Mouse (Mus musculus): ENCODE data around the gene Lgals1. TPM values are rescaled to one million over a fixed set of nuclear protein-coding genes. Genes with fewer than 3 reads are reported as not detected.

The Lgals1 gene
- polyA plus RNA-seq, 1 experiment from 2014 or later: 837 TPM

- Histone ChIP-seq H3K4me1 (replicated peaks; ENCODE audit: control insufficient read depth, insufficient read depth, low read length) (peaks cover 29% of the 10 kb centered on the region), H3K27me3 (replicated peaks; ENCODE audit: control insufficient read depth, insufficient read depth, low read length) (no peaks in the 10 kb centered on the region), H3K4me3 (ENCODE audit: low read depth, low read length) (peak overlapping the region; percentile 83), H3K36me3 (ENCODE audit: control insufficient read depth, insufficient read depth, low read length) (peaks cover 23% of the 10 kb centered on the region), H3K27ac (ENCODE audit: low read depth, low read length) (peak overlapping the region; percentile 79; the same call in 1 of the 2 replicates), H3K9me3 (ENCODE audit: control insufficient read depth, low read length) (no peaks in the 10 kb centered on the region), H3K4me2 (peak overlapping the region; percentile 100), H3K9ac (ENCODE audit: low read depth, low read length) (peak overlapping the region; percentile 85)
- 42% methylated on average over 8 of the region's 8 CpGs for WGBS
- ATAC-seq (replicated peaks; ENCODE audit: low FRiP score) (no peak), DNase-seq (ENCODE audit: low spot score) (no peak)
These were observed 11.5 kb upstream of the Lgals1 start for GRCm38 (mm10) chr15:78914823-78915659.

- peaks cover 17% of the 10 kb centered on the region for H3K36me3 ChIP-seq (ENCODE audit: control insufficient read depth, insufficient read depth, low read length)
- peak overlapping the region; percentile 85; the same call in 1 of the 2 replicates for H3K9ac ChIP-seq (ENCODE audit: low read depth, low read length)
- DNase-seq (ENCODE audit: low spot score): no peak
- peak overlapping the region; percentile 100 for H3K4me2 ChIP-seq
- peak; percentile 54 for ATAC-seq (replicated peaks; ENCODE audit: low FRiP score)
- no peaks in the 10 kb centered on the region for H3K9me3 ChIP-seq (ENCODE audit: control insufficient read depth, low read length)
- H3K27me3 ChIP-seq (replicated peaks; ENCODE audit: control insufficient read depth, insufficient read depth, low read length): no peaks in the 10 kb centered on the region
- peaks cover 34% of the 10 kb centered on the region for H3K4me1 ChIP-seq (replicated peaks; ENCODE audit: control insufficient read depth, insufficient read depth, low read length)
- H3K4me3 ChIP-seq (ENCODE audit: low read depth, low read length): peak overlapping the region; percentile 83
- no peak overlapping the region for H3K27ac ChIP-seq (ENCODE audit: low read depth, low read length)
- WGBS: 7% methylated on average over 8 of the region's 8 CpGs
These were observed 10.9 kb upstream of the Lgals1 start for GRCm38 (mm10) chr15:78915660-78916017.

- H3K9ac ChIP-seq (ENCODE audit: low read depth, low read length): 0 out of 2 replicates have a peak overlapping the region, but pooled peaks have one; percentile 6
- no peak overlapping the region for H3K27ac ChIP-seq (ENCODE audit: low read depth, low read length)
- H3K9me3 ChIP-seq (ENCODE audit: control insufficient read depth, low read length): no peaks in the 10 kb centered on the region
- 79% methylated on average over 12 of the region's 12 CpGs for WGBS
- DNase-seq (ENCODE audit: low spot score): no peak
- ATAC-seq (replicated peaks; ENCODE audit: low FRiP score): no peak
- peaks cover 13% of the 10 kb centered on the region for H3K36me3 ChIP-seq (ENCODE audit: control insufficient read depth, insufficient read depth, low read length)
- H3K4me3 ChIP-seq (ENCODE audit: low read depth, low read length): peak overlapping the region; percentile 83; the same call in 1 of the 2 replicates
- peak overlapping the region; percentile 100 for H3K4me2 ChIP-seq
- peaks cover 34% of the 10 kb centered on the region for H3K4me1 ChIP-seq (replicated peaks; ENCODE audit: control insufficient read depth, insufficient read depth, low read length)
- no peaks in the 10 kb centered on the region for H3K27me3 ChIP-seq (replicated peaks; ENCODE audit: control insufficient read depth, insufficient read depth, low read length)
These were observed 10.3 kb upstream of the Lgals1 start for GRCm38 (mm10) chr15:78916052-78916826.

GRCm38 (mm10) chr15:78918126-78918525 lies 8.4 kb upstream of the Lgals1 start:
- Histone ChIP-seq H3K4me1 (replicated peaks; ENCODE audit: control insufficient read depth, insufficient read depth, low read length) (peaks cover 44% of the 10 kb centered on the region), H3K27ac (ENCODE audit: low read depth, low read length) (no peak overlapping the region), H3K4me3 (ENCODE audit: low read depth, low read length) (no peak overlapping the region), H3K9ac (ENCODE audit: low read depth, low read length) (no peak overlapping the region), H3K27me3 (replicated peaks; ENCODE audit: control insufficient read depth, insufficient read depth, low read length) (no peaks in the 10 kb centered on the region), H3K4me2 (no peak overlapping the region), H3K36me3 (ENCODE audit: control insufficient read depth, insufficient read depth, low read length) (peaks cover 9% of the 10 kb centered on the region; the same call in 1 of the 2 replicates), H3K9me3 (ENCODE audit: control insufficient read depth, low read length) (no peaks in the 10 kb centered on the region)
- ATAC-seq (replicated peaks; ENCODE audit: low FRiP score) (no peak), DNase-seq (ENCODE audit: low spot score) (no peak)
- WGBS: 93% methylated on average over 23 of the region's 23 CpGs

DNA sequence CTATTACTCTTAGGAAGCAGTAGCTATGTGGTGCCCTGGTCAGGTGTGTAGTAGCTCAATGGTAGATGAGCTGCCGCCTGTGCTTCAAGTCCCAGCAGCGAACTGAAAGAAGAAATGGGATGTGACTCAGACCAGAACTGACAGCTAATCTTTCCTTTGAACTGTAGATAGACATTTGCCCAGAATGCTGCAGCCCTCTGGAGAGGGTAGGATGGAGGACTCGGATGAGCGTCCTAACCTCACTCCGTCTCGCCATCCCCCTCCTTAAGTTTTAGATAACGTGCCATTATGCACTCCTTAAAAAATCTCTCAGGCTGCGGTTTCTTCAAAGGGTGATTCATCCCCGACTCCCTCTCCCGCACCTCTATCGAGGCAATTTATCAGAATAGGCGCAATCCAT lies 6.6 kb upstream of the Lgals1 start:
- H3K36me3 ChIP-seq (ENCODE audit: control insufficient read depth, insufficient read depth, low read length): peaks cover 9% of the 10 kb centered on the region; the same call in 1 of the 2 replicates
- no peak overlapping the region for H3K27ac ChIP-seq (ENCODE audit: low read depth, low read length)
- no peaks in the 10 kb centered on the region for H3K27me3 ChIP-seq (replicated peaks; ENCODE audit: control insufficient read depth, insufficient read depth, low read length)
- H3K4me3 ChIP-seq (ENCODE audit: low read depth, low read length): no peak overlapping the region
- WGBS: 69% methylated on average over 12 of the region's 12 CpGs
- H3K9me3 ChIP-seq (ENCODE audit: control insufficient read depth, low read length): no peaks in the 10 kb centered on the region
- no peak for ATAC-seq (replicated peaks; ENCODE audit: low FRiP score)
- no peak overlapping the region for H3K4me2 ChIP-seq
- H3K4me1 ChIP-seq (replicated peaks; ENCODE audit: control insufficient read depth, insufficient read depth, low read length): peaks cover 45% of the 10 kb centered on the region
- DNase-seq (ENCODE audit: low spot score): no peak
- no peak overlapping the region for H3K9ac ChIP-seq (ENCODE audit: low read depth, low read length)

DNA sequence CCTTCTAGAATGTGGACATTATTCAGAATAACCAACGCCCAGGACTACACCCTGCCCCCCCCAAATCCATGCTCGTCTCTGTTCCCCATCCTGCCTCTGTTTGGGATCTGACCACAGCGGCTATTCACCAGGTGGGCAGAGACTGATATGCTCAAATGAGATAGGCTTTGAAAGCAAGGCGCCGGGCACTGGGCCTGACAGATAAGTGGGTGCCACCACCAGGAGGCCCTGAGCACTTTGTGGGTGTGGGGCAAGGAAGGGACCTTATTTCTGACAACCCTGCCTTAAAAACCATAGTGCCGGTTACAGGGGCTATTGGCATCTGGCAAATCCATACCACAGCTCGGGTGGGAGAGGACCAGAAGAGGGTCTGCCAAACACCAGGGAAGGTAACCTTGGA lies 3.8 kb upstream of the Lgals1 start:
- Histone ChIP-seq H3K27ac (ENCODE audit: low read depth, low read length) (peak overlapping the region; percentile 99), H3K36me3 (ENCODE audit: control insufficient read depth, insufficient read depth, low read length) (peaks cover 9% of the 10 kb centered on the region; the same call in 1 of the 2 replicates), H3K9me3 (ENCODE audit: control insufficient read depth, low read length) (no peaks in the 10 kb centered on the region), H3K4me2 (peak overlapping the region; percentile 83), H3K9ac (ENCODE audit: low read depth, low read length) (peak overlapping the region; percentile 71), H3K27me3 (replicated peaks; ENCODE audit: control insufficient read depth, insufficient read depth, low read length) (no peaks in the 10 kb centered on the region), H3K4me3 (ENCODE audit: low read depth, low read length) (peak overlapping the region; percentile 46), H3K4me1 (replicated peaks; ENCODE audit: control insufficient read depth, insufficient read depth, low read length) (peaks cover 58% of the 10 kb centered on the region)
- DNase-seq (ENCODE audit: low spot score) (no peak), ATAC-seq (replicated peaks; ENCODE audit: low FRiP score) (peak; percentile 82)
- WGBS: 39% methylated on average over 7 of the region's 7 CpGs

DNA sequence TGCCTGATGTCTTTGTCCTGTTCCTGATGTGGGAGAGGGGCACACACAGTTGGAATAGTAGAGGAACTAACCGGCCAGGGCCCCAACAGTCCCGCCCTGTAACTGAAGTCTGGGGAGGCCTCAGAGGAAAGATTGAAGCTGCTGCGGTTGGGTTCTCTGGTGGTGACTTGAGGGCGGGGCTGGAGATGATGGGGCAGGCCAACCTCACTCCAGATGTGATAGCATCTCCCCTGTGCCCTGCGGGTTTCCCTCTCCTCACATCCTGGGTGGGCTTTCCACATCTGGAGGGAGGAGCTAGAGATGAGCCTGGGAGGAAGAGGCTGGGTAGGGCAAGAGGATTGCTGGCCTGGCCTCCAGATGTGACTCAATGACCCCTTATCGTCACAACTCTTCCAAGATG lies 2.9 kb upstream of the Lgals1 start:
- peak overlapping the region; percentile 71 for H3K9ac ChIP-seq (ENCODE audit: low read depth, low read length)
- ATAC-seq (replicated peaks; ENCODE audit: low FRiP score) (peak; percentile 76), DNase-seq (ENCODE audit: low spot score) (peak; percentile 71)
- peaks cover 62% of the 10 kb centered on the region for H3K4me1 ChIP-seq (replicated peaks; ENCODE audit: control insufficient read depth, insufficient read depth, low read length)
- H3K27ac ChIP-seq (ENCODE audit: low read depth, low read length): peak overlapping the region; percentile 99
- 38% methylated on average over 6 of the region's 6 CpGs for WGBS
- H3K27me3 ChIP-seq (replicated peaks; ENCODE audit: control insufficient read depth, insufficient read depth, low read length): no peaks in the 10 kb centered on the region
- peak overlapping the region; percentile 83 for H3K4me2 ChIP-seq
- H3K9me3 ChIP-seq (ENCODE audit: control insufficient read depth, low read length): no peaks in the 10 kb centered on the region
- H3K36me3 ChIP-seq (ENCODE audit: control insufficient read depth, insufficient read depth, low read length): peaks cover 5% of the 10 kb centered on the region; the same call in 1 of the 2 replicates
- H3K4me3 ChIP-seq (ENCODE audit: low read depth, low read length): peak overlapping the region; percentile 46

DNA sequence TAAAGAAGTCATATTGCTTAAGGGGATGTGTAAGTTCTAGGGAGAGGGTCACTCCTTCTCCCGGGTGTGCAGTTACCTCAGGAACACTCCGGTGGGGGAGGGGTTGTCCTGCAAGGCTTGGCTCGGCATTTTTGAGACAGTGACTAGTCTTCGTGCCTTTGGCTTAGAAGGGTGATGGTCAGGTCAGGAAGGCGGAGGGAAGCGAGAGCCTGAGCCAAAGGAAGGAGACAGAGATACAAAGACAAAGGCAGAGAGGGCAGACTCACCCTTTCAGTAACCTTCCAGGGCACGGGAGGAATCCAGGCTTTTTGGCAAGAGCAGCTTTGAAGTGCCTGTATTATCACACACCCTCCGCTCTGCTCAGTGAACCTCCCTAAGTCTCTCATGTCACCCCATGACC lies 1.4 kb upstream of the Lgals1 start:
- Histone ChIP-seq H3K4me1 (replicated peaks; ENCODE audit: control insufficient read depth, insufficient read depth, low read length) (peaks cover 63% of the 10 kb centered on the region), H3K9me3 (ENCODE audit: control insufficient read depth, low read length) (no peaks in the 10 kb centered on the region), H3K4me2 (peak overlapping the region; percentile 97), H3K27me3 (replicated peaks; ENCODE audit: control insufficient read depth, insufficient read depth, low read length) (no peaks in the 10 kb centered on the region), H3K27ac (ENCODE audit: low read depth, low read length) (peak overlapping the region; percentile 89), H3K4me3 (ENCODE audit: low read depth, low read length) (no peak overlapping the region), H3K9ac (ENCODE audit: low read depth, low read length) (peak overlapping the region; percentile 77; the same call in 1 of the 2 replicates), H3K36me3 (ENCODE audit: control insufficient read depth, insufficient read depth, low read length) (peaks cover 9% of the 10 kb centered on the region)
- no peak for ATAC-seq (replicated peaks; ENCODE audit: low FRiP score)
- 51% methylated on average over 8 of the region's 8 CpGs for WGBS
- DNase-seq (ENCODE audit: low spot score): no peak

Measured in liver, embryonic 11.5 days (tissue).